Mouse (Mus musculus): ENCODE data around the gene Lif.

The Lif gene

GRCm38 (mm10) chr11:4231435-4231834, 25.9 kb upstream of the Lif start:
- DNase-seq (ENCODE audit: low read depth, low spot score): no peak

- DNase-seq (ENCODE audit: low read depth, low spot score): no peak
Measured at GRCm38 (mm10) chr11:4232644-4233043, 24.7 kb upstream of the Lif start.

GRCm38 (mm10) chr11:4235052-4235655, 22.2 kb upstream of the Lif start:
- DNase-seq (ENCODE audit: low read depth, low spot score): no peak

- peak; percentile 88 for DNase-seq (ENCODE audit: low read depth, low spot score)
Measured at GRCm38 (mm10) chr11:4235665-4236545, 21.5 kb upstream of the Lif start, which contains the start of gene Osm. TSS of gene Osm (plus strand) at chr11:4236420.

- no peak for DNase-seq (ENCODE audit: low read depth, low spot score)
Measured at GRCm38 (mm10) chr11:4236546-4237067, 20.8 kb upstream of the Lif start.

- peak; percentile 56 for DNase-seq (ENCODE audit: low read depth, low spot score)
Measured at GRCm38 (mm10) chr11:4237389-4237912, 19.9 kb upstream of the Lif start.

- DNase-seq (ENCODE audit: low read depth, low spot score): no peak
Measured at GRCm38 (mm10) chr11:4238167-4238566, 19.2 kb upstream of the Lif start.

GRCm38 (mm10) chr11:4239691-4240090, 17.7 kb upstream of the Lif start:
- DNase-seq (ENCODE audit: low read depth, low spot score): no peak

- no peak for DNase-seq (ENCODE audit: low read depth, low spot score)
Measured at GRCm38 (mm10) chr11:4240151-4240550, 17.2 kb upstream of the Lif start.

- DNase-seq (ENCODE audit: low read depth, low spot score): no peak
Measured at GRCm38 (mm10) chr11:4241180-4241579, 16.2 kb upstream of the Lif start.

GRCm38 (mm10) chr11:4246126-4246525, 11.2 kb upstream of the Lif start:
- DNase-seq (ENCODE audit: low read depth, low spot score): peak; percentile 88

GRCm38 (mm10) chr11:4246623-4247022, 10.7 kb upstream of the Lif start:
- no peak for DNase-seq (ENCODE audit: low read depth, low spot score)

- DNase-seq (ENCODE audit: low read depth, low spot score): peak; percentile 68
Measured at GRCm38 (mm10) chr11:4247201-4247959, 10.0 kb upstream of the Lif start.

- DNase-seq (ENCODE audit: low read depth, low spot score): no peak
Measured at GRCm38 (mm10) chr11:4249151-4249550, 8.2 kb upstream of the Lif start.

- DNase-seq (ENCODE audit: low read depth, low spot score): no peak
Measured at GRCm38 (mm10) chr11:4250290-4250689, 7.1 kb upstream of the Lif start.

GRCm38 (mm10) chr11:4251376-4251775, 6.0 kb upstream of the Lif start:
- no peak for DNase-seq (ENCODE audit: low read depth, low spot score)

- peak; percentile 74 for DNase-seq (ENCODE audit: low read depth, low spot score)
Measured at GRCm38 (mm10) chr11:4252886-4253285, 4.5 kb upstream of the Lif start.

- no peak for DNase-seq (ENCODE audit: low read depth, low spot score)
Measured at GRCm38 (mm10) chr11:4257756-4258155, 399 bp downstream of the Lif start.

GRCm38 (mm10) chr11:4258657-4259082, 1.3 kb downstream of the Lif start:
- DNase-seq (ENCODE audit: low read depth, low spot score): peak; percentile 87

- no peak for DNase-seq (ENCODE audit: low read depth, low spot score)
Measured at GRCm38 (mm10) chr11:4260463-4261187, 3.3 kb downstream of the Lif start.

GRCm38 (mm10) chr11:4261188-4261494, 3.8 kb downstream of the Lif start:
- peak; percentile 76 for DNase-seq (ENCODE audit: low read depth, low spot score)

All from ZHBTc4 (cell line).